Mouse (Mus musculus) liver, embryonic 11.5 days (tissue): Measurements from ENCODE around the gene Tgfbr2. TPM values are rescaled to one million over a fixed set of nuclear protein-coding genes. Genes with fewer than 3 reads are reported as not detected.
"Not testable (repeated sequence)": the region's sequence is repeated elsewhere in the genome, so short reads cannot be mapped to it uniquely, and the experiment has no call there.

Experiments
- ATAC-seq: fragments of 200-750 bp; cut with Nextera tagmentation; replicated peaks from 2 replicates; pipeline ENCODE4 v1.8.0; 2017; ENCODE audit warnings: moderate number of reproducible peaks, mild to moderate bottlenecking, moderate TSS enrichment, moderate library complexity; ENCODE audit not compliant: low FRiP score
- DNase-seq: peaks from one replicate; pipeline ENCODE4 v3.0.0-alpha.2; 2017; ENCODE audit warnings: low spot score
- H3K27ac ChIP-seq: fragments of 300-500 bp; sonication (generic); 2 replicates; pipeline ENCODE4 v1.5.1; 2014; ENCODE audit warnings: mild to moderate bottlenecking, low read depth, low read length, control low read depth
- H3K27me3 ChIP-seq: fragments of 300-500 bp; sonication (generic); replicated peaks from 2 replicates; pipeline ENCODE4 v1.6.1; 2014; ENCODE audit warnings: low read length, mixed read lengths; ENCODE audit not compliant: control insufficient read depth, insufficient read depth
- H3K36me3 ChIP-seq: fragments of 300-500 bp; sonication (generic); 2 replicates; pipeline ENCODE4 v1.6.1; 2014; ENCODE audit warnings: mild to moderate bottlenecking, low read length, moderate library complexity, mixed read lengths; ENCODE audit not compliant: control insufficient read depth, insufficient read depth
- H3K4me1 ChIP-seq: fragments of 300-500 bp; sonication (generic); replicated peaks from 2 replicates; pipeline ENCODE4 v1.6.1; 2014; ENCODE audit warnings: low read length, mixed read lengths; ENCODE audit not compliant: control insufficient read depth, insufficient read depth
- H3K4me2 ChIP-seq: fragments of 300-500 bp; sonication (generic); 2 replicates; pipeline ENCODE4 v1.6.1; 2014; ENCODE audit warnings: mild to moderate bottlenecking, control low read depth, moderate library complexity
- H3K4me3 ChIP-seq: fragments of 300-500 bp; sonication (generic); 2 replicates; pipeline ENCODE4 v1.5.1; 2014; ENCODE audit warnings: low read depth, low read length, control low read depth
- H3K9ac ChIP-seq: fragments of 300-500 bp; sonication (generic); 2 replicates; pipeline ENCODE4 v1.6.1; 2014; ENCODE audit warnings: low read depth, low read length, control low read depth
- H3K9me3 ChIP-seq: fragments of 300-500 bp; sonication (generic); 2 replicates; pipeline ENCODE4 v1.6.1; 2016; ENCODE audit warnings: low read length, inconsistent platforms, mixed read lengths; ENCODE audit not compliant: control insufficient read depth
- WGBS: fragments of 180-500 bp; shearing (Covaris S2); extraction: QIAGEN DNeasy Blood & Tissue Kit; methylation state at CpG from one replicate; pipeline ENCODE4 v1.1.7; 2014; 5-methylcytosine and 5-hydroxymethylcytosine counted together
- polyA plus RNA-seq: library from polyadenylated mRNA; unstranded; fragments of >200 nt; fragmentation: Nextera tagmentation; extraction: Ambion mirVana; gene quantifications from 2 replicates; pipeline ENCODE4 v1.2.1, GENCODE M21; 2014

Tgfbr2 gene
- polyA plus RNA-seq, 1 experiment from 2014 or later, result 9.5 TPM

GRCm38 (mm10) chr9:116077419-116077818, 97.7 kb downstream of the Tgfbr2 start:
- ATAC-seq (no peak), DNase-seq (no peak)
- WGBS, result 50% methylated on average over 2 of the region's 2 CpGs
- Histone ChIP-seq H3K4me2 (no peak overlapping the region), H3K4me1 (no peaks in the 10 kb centered on the region), H3K36me3 (no peaks in the 10 kb centered on the region), H3K9ac (no peak overlapping the region), H3K27me3 (no peaks in the 10 kb centered on the region), H3K4me3 (no peak overlapping the region), H3K9me3 (no peaks in the 10 kb centered on the region), H3K27ac (no peak overlapping the region)

- DNase-seq (no peak), ATAC-seq (no peak)
- H3K9me3 ChIP-seq, result no peaks in the 10 kb centered on the region
- 64% methylated on average over 2 of the region's 2 CpGs for WGBS
- H3K4me3 ChIP-seq, result no peak overlapping the region
- H3K36me3 ChIP-seq, result no peaks in the 10 kb centered on the region
- no peaks in the 10 kb centered on the region for H3K27me3 ChIP-seq
- H3K27ac ChIP-seq, result no peak overlapping the region
- H3K4me2 ChIP-seq, result no peak overlapping the region
- no peak overlapping the region for H3K9ac ChIP-seq
- no peaks in the 10 kb centered on the region for H3K4me1 ChIP-seq
These were observed 98.2 kb downstream of the Tgfbr2 start for GRCm38 (mm10) chr9:116076946-116077345.

- no peak for DNase-seq
- Histone ChIP-seq H3K36me3 (no peaks in the 10 kb centered on the region), H3K4me3 (no peak overlapping the region), H3K4me1 (no peaks in the 10 kb centered on the region), H3K4me2 (no peak overlapping the region), H3K9ac (no peak overlapping the region), H3K9me3 (no peaks in the 10 kb centered on the region), H3K27me3 (no peaks in the 10 kb centered on the region), H3K27ac (no peak overlapping the region)
- 79% methylated on average over 4 of the region's 4 CpGs for WGBS
- ATAC-seq, result no peak
These were observed 99.0 kb downstream of the Tgfbr2 start for GRCm38 (mm10) chr9:116076163-116076562.

GRCm38 (mm10) chr9:116071561-116071960, 103.6 kb downstream of the Tgfbr2 start:
- H3K9ac ChIP-seq, ATAC-seq, H3K36me3 ChIP-seq, H3K27me3 ChIP-seq, DNase-seq, H3K4me3 ChIP-seq, H3K27ac ChIP-seq, H3K4me2 ChIP-seq, H3K4me1 ChIP-seq, H3K9me3 ChIP-seq: not testable (repeated sequence)
- WGBS, result 91% methylated on average over 1 of the region's 1 CpGs

GRCm38 (mm10) chr9:116064774-116065173, 110.4 kb downstream of the Tgfbr2 start:
- no peak for DNase-seq
- no peaks in the 10 kb centered on the region for H3K36me3 ChIP-seq
- no peaks in the 10 kb centered on the region for H3K27me3 ChIP-seq
- no peak overlapping the region for H3K9ac ChIP-seq
- 91% methylated on average over 17 of the region's 17 CpGs for WGBS
- no peak overlapping the region for H3K4me2 ChIP-seq
- H3K4me3 ChIP-seq, result no peak overlapping the region
- no peak for ATAC-seq
- H3K9me3 ChIP-seq, result no peaks in the 10 kb centered on the region
- H3K27ac ChIP-seq, result no peak overlapping the region
- H3K4me1 ChIP-seq, result no peaks in the 10 kb centered on the region

GRCm38 (mm10) chr9:116060691-116061090, 114.5 kb downstream of the Tgfbr2 start:
- no peak overlapping the region for H3K9ac ChIP-seq
- H3K36me3 ChIP-seq, result no peaks in the 10 kb centered on the region
- WGBS, result 6% methylated on average over 4 of the region's 4 CpGs
- H3K27ac ChIP-seq, result no peak overlapping the region
- H3K4me3 ChIP-seq, result no peak overlapping the region
- DNase-seq, result no peak
- no peaks in the 10 kb centered on the region for H3K27me3 ChIP-seq
- no peak for ATAC-seq
- H3K9me3 ChIP-seq, result no peaks in the 10 kb centered on the region
- no peaks in the 10 kb centered on the region for H3K4me1 ChIP-seq
- no peak overlapping the region for H3K4me2 ChIP-seq

GRCm38 (mm10) chr9:116059156-116059555, 116.0 kb downstream of the Tgfbr2 start:
- Histone ChIP-seq H3K4me1 (no peaks in the 10 kb centered on the region), H3K27me3 (no peaks in the 10 kb centered on the region), H3K4me2 (no peak overlapping the region), H3K27ac (no peak overlapping the region), H3K9me3 (no peaks in the 10 kb centered on the region), H3K9ac (no peak overlapping the region), H3K4me3 (no peak overlapping the region), H3K36me3 (no peaks in the 10 kb centered on the region)
- DNase-seq, result no peak
- ATAC-seq, result no peak
- 64% methylated on average over 4 of the region's 4 CpGs for WGBS

GRCm38 (mm10) chr9:116058475-116058874, 116.7 kb downstream of the Tgfbr2 start:
- WGBS, result 62% methylated on average over 4 of the region's 4 CpGs
- H3K27ac ChIP-seq, result no peak overlapping the region
- H3K4me2 ChIP-seq, result no peak overlapping the region
- H3K36me3 ChIP-seq, result no peaks in the 10 kb centered on the region
- H3K4me3 ChIP-seq, result no peak overlapping the region
- no peak for DNase-seq
- H3K4me1 ChIP-seq, result no peaks in the 10 kb centered on the region
- H3K9ac ChIP-seq, result no peak overlapping the region
- no peaks in the 10 kb centered on the region for H3K27me3 ChIP-seq
- ATAC-seq, result no peak
- H3K9me3 ChIP-seq, result no peaks in the 10 kb centered on the region

- no peak overlapping the region for H3K4me3 ChIP-seq
- no peak for ATAC-seq
- 80% methylated on average over 8 of the region's 8 CpGs for WGBS
These were observed 121.2 kb downstream of the Tgfbr2 start for GRCm38 (mm10) chr9:116053976-116054375.

More at GRCm38 (mm10) chr9:116053976-116054375, 121.2 kb downstream of the Tgfbr2 start:
- DNase-seq, result no peak
- H3K27me3 ChIP-seq, result no peaks in the 10 kb centered on the region
- no peaks in the 10 kb centered on the region for H3K36me3 ChIP-seq
- H3K4me1 ChIP-seq, result no peaks in the 10 kb centered on the region
- H3K9me3 ChIP-seq, result no peaks in the 10 kb centered on the region
- no peak overlapping the region for H3K27ac ChIP-seq
- H3K4me2 ChIP-seq, result no peak overlapping the region
- no peak overlapping the region for H3K9ac ChIP-seq
